Mouse (Mus musculus) liver, embryonic 13.5 days (tissue): ENCODE data around the gene Dynlt1b. TPM values are rescaled to one million over a fixed set of nuclear protein-coding genes. Genes with fewer than 3 reads are reported as not detected.
"Not testable (repeated sequence)": the region's sequence is repeated elsewhere in the genome, so short reads cannot be mapped to it uniquely, and the experiment has no call there.

Experiments
- ATAC-seq: fragments of 200-750 bp; cut with Nextera tagmentation; 2 replicates; pipeline ENCODE4 v1.8.0; 2017; ENCODE audit warnings: low read depth, mild to moderate bottlenecking, moderate number of reproducible peaks, moderate library complexity
- DNase-seq: peaks from one replicate; pipeline ENCODE4 v3.0.0; 2022
- H3K27ac ChIP-seq: fragments of 300-500 bp; sonication (generic); 2 replicates; pipeline ENCODE4 v1.5.1; 2015; ENCODE audit warnings: moderate library complexity, mild to moderate bottlenecking, inconsistent platforms
- H3K27me3 ChIP-seq: fragments of 300-500 bp; sonication (generic); 2 replicates; pipeline ENCODE4 v1.6.1; 2015; ENCODE audit warnings: mild to moderate bottlenecking, inconsistent platforms
- H3K36me3 ChIP-seq: fragments of 300-500 bp; sonication (generic); 2 replicates; pipeline ENCODE4 v1.6.1; 2015; ENCODE audit warnings: mild to moderate bottlenecking, inconsistent platforms
- H3K4me1 ChIP-seq: fragments of 300-500 bp; sonication (generic); replicated peaks from 2 replicates; pipeline ENCODE4 v1.6.1; 2015; ENCODE audit warnings: inconsistent platforms
- H3K4me2 ChIP-seq: fragments of 300-500 bp; sonication (generic); 2 replicates; pipeline ENCODE4 v1.6.1; 2015; ENCODE audit warnings: inconsistent platforms, mild to moderate bottlenecking, moderate library complexity
- H3K4me3 ChIP-seq: fragments of 300-500 bp; sonication (generic); replicated peaks from 2 replicates; pipeline ENCODE4 v1.5.1; 2015; ENCODE audit warnings: mild to moderate bottlenecking, inconsistent platforms
- H3K9ac ChIP-seq: fragments of 300-500 bp; sonication (generic); 2 replicates; pipeline ENCODE4 v1.6.1; 2015; ENCODE audit warnings: mild to moderate bottlenecking, inconsistent platforms
- H3K9me3 ChIP-seq: fragments of 300-500 bp; sonication (generic); replicated peaks from 2 replicates; pipeline ENCODE4 v1.6.1; 2016; ENCODE audit warnings: inconsistent platforms
- WGBS: fragments of 180-500 bp; shearing (Covaris S2); methylation state at CpG from one replicate; pipeline ENCODE4 v1.1.7; 2015; ENCODE audit not compliant: insufficient replicate concordance; 5-methylcytosine and 5-hydroxymethylcytosine counted together
- polyA plus RNA-seq: library from polyadenylated mRNA; unstranded; fragments of >200 nt; fragmentation: Nextera tagmentation; extraction: Ambion mirVana; gene quantifications from 2 replicates; pipeline ENCODE4 v1.2.1, GENCODE M21; 2015

Dynlt1b gene
- 205 and 224 TPM in 2 replicates for polyA plus RNA-seq

DNA sequence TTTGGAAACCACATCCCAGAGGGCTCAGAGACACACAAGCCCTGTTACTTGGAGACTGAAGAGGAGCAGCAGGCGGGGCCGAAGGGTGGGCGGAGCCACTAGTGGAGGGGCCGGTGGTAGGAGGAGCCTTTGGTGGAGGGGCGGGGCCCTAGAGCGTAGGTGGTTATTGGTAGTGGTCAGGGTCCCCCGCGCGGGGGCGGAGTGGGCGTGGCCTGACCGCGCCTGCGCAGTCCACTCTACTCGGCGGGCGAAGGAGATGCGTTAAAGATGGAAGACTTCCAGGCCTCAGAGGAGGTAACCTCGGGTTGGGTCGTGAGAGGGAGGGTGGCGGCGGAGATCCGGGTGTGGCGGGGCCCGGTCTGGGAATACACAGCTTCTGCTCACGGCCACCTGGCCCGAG lies at the start of gene Dynlt1b:
Dynlt1b (plus strand) TSS at position 168 of the 400 bp plus-strand sequence.
- Histone ChIP-seq H3K4me3 (peak within 1 kb of the TSS; percentile 52), H3K4me2 (peak within 1 kb of the TSS; percentile 58), H3K27ac (peak within 1 kb of the TSS; percentile 15), H3K9ac (peak within 1 kb of the TSS; percentile 68)
- peak; percentile 95 for ATAC-seq
- not testable (repeated sequence) for H3K27me3 ChIP-seq, H3K36me3 ChIP-seq, H3K4me1 ChIP-seq, H3K9me3 ChIP-seq
- WGBS, result under 1% methylated on average over 27 of the region's 27 CpGs
- DNase-seq, result peak; percentile 100

- H3K9me3 ChIP-seq, H3K27ac ChIP-seq, DNase-seq, H3K27me3 ChIP-seq, H3K4me2 ChIP-seq, H3K4me1 ChIP-seq, ATAC-seq, H3K9ac ChIP-seq, H3K4me3 ChIP-seq, H3K36me3 ChIP-seq: not testable (repeated sequence)
- 40% methylated on average over 1 of the region's 8 CpGs for WGBS
Measured at GRCm38 (mm10) chr17:6380182-6380841, 49.6 kb upstream of the Dynlt1b start.

DNA sequence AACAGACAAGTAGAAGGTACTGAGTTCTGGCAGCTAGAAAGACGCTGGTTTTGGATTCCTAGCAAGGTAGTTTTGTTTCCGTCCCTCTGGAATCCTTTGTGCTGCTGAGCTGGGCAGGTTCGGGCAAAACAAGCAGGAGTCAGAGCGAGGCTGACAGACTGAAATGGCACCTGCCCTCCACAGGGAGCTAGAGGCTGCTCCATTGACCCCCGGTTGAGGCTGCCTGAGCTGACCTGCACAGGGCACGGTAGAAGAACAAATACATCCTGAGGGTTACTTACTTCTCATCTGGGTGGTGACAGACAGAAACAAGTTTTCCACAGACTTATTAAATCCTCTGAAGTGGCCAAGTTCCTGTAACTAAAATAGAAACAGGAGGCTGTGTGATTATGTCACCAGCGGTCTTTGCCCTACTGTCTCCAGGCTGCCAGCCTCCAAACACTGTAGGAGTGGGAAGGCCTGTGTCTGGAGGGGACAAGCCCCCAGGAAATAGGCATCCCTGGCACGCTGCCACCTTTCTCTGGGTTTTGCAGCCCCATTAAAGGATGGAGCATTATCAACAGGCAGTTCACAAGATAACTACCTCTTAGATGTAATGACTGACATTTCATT lies 48.7 kb upstream of the Dynlt1b start:
- H3K9ac ChIP-seq, H3K27me3 ChIP-seq, H3K9me3 ChIP-seq, ATAC-seq, DNase-seq, H3K4me2 ChIP-seq, H3K4me1 ChIP-seq, H3K36me3 ChIP-seq, H3K27ac ChIP-seq, H3K4me3 ChIP-seq: not testable (repeated sequence)
- no CpG with 5 or more reads among the region's 8 CpGs for WGBS

DNA sequence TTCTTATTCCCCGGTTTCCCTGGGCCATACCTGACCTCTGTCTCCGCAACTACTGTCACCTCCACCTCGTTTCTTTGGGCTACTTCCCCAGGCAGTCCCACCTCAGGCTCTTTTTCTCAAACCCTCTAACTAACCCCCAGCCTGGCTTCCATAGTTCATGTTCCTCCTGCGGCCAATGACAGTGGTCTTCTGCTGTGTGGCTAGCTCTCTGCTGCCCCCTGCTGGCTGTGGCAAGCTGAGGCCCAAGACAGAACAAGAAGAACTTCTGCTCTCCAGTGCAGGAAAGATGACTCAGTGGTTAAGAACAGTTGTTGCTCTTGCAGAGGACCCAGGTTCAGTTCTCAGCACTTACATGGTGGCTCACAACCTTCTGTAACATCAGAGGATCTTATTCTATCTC lies 43.0 kb upstream of the Dynlt1b start:
- H3K4me3 ChIP-seq, H3K4me2 ChIP-seq, DNase-seq, H3K27ac ChIP-seq, H3K9me3 ChIP-seq, H3K9ac ChIP-seq, H3K4me1 ChIP-seq, H3K27me3 ChIP-seq, H3K36me3 ChIP-seq: not testable (repeated sequence)
- ATAC-seq, result peak; percentile 62; the same call in 1 of the 2 replicates
- WGBS, result no CpG with 5 or more reads among the region's 4 CpGs

GRCm38 (mm10) chr17:6387380-6387911 lies 42.5 kb upstream of the Dynlt1b start:
- WGBS, result no CpG with 5 or more reads among the region's 9 CpGs
- not testable (repeated sequence) for H3K36me3 ChIP-seq, ATAC-seq

DNA sequence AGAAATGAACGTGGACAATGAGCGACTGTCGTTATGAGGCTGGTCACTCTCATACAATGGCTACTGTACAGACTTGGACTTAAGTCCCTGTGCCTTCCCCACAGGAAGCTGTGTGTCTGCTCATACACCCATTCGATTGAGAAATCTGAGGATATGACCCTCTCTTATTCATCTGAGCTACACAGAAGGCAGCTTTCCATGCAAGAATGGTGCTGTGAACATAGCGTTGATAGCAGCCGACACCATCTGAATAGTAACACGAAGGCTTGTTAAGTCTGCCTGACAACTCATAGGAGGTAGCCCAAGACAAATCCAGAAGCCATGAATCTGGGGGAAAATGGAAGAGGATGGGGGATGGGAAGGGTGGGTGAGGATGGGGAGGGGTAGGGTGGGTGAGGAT lies 40.4 kb upstream of the Dynlt1b start:
- not testable (repeated sequence) for H3K27me3 ChIP-seq, H3K4me3 ChIP-seq, H3K9me3 ChIP-seq, H3K36me3 ChIP-seq, H3K4me2 ChIP-seq, DNase-seq, ATAC-seq, H3K4me1 ChIP-seq, H3K9ac ChIP-seq, H3K27ac ChIP-seq
- WGBS, result 72% methylated on average over 5 of the region's 7 CpGs

More at GRCm38 (mm10) chr17:6387380-6387911, 42.5 kb upstream of the Dynlt1b start:
- not testable (repeated sequence) for H3K4me1 ChIP-seq, H3K4me2 ChIP-seq, H3K4me3 ChIP-seq, H3K27ac ChIP-seq, H3K27me3 ChIP-seq, H3K9ac ChIP-seq, DNase-seq, H3K9me3 ChIP-seq

DNA sequence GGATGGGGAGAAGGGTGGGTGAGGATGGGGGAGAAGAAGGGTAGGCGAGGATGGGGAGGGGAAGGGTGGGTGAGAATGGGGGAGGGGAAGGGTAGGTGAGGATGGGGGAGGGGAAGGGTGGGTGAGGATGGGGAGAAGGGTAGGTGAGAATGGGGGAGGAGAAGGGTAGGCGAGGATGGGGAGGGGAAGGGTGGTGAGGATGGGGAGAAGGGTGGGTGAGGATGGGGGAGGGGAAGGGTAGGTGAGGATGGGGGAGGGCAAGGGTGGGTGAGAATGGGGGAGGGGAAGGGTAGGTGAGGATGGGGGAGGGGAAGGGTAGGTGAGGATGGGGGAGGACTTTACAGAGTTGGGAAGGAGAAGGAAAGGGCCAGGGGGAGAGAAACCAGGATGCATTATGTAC lies 39.2 kb upstream of the Dynlt1b start:
- not testable (repeated sequence) for H3K4me3 ChIP-seq, H3K4me1 ChIP-seq, H3K27ac ChIP-seq, H3K27me3 ChIP-seq, ATAC-seq, H3K9ac ChIP-seq, DNase-seq, H3K9me3 ChIP-seq, H3K36me3 ChIP-seq, H3K4me2 ChIP-seq
- 59% methylated on average over 2 of the region's 2 CpGs for WGBS

DNA sequence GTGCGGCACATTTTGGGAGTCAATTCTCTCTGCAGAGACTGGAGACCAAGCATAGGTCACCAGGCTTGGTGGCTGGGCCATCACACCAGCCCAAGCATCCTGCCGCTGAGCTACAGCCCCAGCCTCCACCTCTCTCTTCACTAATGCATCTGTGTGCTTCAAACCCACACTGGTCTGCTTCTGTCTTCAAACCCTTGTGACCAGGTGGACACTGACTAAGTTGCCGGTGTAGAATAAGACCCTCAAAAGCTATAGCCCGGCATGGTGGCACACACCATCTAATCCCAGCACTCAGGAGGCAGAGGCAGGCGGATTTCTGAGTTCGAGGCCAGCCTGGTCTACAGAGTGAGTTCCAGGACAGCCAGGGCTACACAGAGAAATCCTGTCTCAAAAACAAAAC lies 38.2 kb upstream of the Dynlt1b start:
- H3K27ac ChIP-seq, H3K27me3 ChIP-seq, H3K4me1 ChIP-seq, H3K4me2 ChIP-seq, H3K36me3 ChIP-seq, DNase-seq, H3K4me3 ChIP-seq, H3K9ac ChIP-seq, H3K9me3 ChIP-seq, ATAC-seq: not testable (repeated sequence)
- 62% methylated on average over 5 of the region's 6 CpGs for WGBS

DNA sequence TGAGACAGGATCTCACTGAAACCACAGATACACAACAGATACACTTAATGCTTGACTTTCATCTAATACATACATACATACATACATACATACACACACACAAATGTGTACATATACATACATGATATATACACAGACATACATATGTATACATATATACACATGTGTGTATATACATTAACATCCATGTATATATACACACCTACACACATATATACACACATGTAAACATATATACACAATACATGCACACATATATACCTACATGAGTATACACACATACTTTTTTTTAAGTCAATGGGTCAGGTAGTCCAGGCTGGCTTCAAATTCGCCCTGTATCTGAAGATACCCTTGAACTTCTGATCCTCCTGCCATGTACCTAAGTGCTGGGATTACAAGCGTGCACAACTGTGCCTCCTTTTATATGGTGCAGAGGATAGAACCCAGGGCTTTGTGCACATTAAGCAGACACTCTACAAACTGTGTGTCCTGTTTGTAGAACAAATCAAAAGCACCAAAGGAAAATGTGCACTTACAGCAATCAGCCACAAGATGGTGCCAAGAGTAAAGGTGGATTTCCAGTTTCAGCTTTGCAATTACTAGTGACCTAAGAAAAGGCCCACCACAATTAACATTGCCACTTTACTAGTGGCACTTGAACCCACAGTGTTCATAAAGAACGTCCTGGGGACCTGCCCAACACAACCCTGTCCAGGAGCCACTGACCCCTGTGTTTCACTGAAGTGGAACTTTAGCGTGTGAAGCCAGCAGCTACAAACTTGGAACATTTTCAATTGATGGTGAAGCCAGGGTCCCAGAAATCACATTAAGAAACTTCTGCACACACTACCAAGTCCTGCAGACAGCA lies 37.2 kb upstream of the Dynlt1b start:
- H3K27me3 ChIP-seq, H3K4me2 ChIP-seq, H3K27ac ChIP-seq, H3K9me3 ChIP-seq, H3K36me3 ChIP-seq, ATAC-seq, H3K4me3 ChIP-seq, DNase-seq, H3K4me1 ChIP-seq, H3K9ac ChIP-seq: not testable (repeated sequence)
- no CpG with 5 or more reads among the region's 4 CpGs for WGBS

DNA sequence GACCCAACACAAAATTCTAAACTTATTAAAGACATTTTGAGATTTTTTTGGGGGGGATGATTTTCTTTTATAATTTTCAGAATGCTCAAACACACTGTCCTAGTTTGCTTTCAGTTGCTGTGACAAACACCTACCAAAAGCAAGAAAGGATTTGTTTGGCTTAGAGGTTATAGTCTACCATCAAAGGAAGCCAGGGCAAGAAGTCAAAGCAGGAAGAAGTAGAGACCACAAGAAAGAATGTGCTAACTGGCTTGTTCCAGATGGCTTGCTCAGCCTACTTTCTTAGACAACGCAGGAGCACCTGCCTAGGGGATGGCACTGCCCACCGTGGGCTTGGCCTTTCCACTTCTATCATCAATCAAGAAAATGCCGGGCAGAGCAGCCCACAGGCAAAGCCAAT lies 31.8 kb upstream of the Dynlt1b start:
- H3K27ac ChIP-seq, DNase-seq, H3K9me3 ChIP-seq, H3K9ac ChIP-seq, H3K4me1 ChIP-seq, H3K36me3 ChIP-seq, H3K4me2 ChIP-seq, H3K27me3 ChIP-seq, ATAC-seq, H3K4me3 ChIP-seq: not testable (repeated sequence)
- WGBS, result 70% methylated on average over 1 of the region's 3 CpGs

GRCm38 (mm10) chr17:6398816-6399215 lies 31.1 kb upstream of the Dynlt1b start:
- H3K4me2 ChIP-seq, DNase-seq, H3K9ac ChIP-seq, H3K4me1 ChIP-seq, H3K27me3 ChIP-seq, ATAC-seq, H3K4me3 ChIP-seq, H3K9me3 ChIP-seq, H3K27ac ChIP-seq, H3K36me3 ChIP-seq: not testable (repeated sequence)
- 47% methylated on average over 7 of the region's 7 CpGs for WGBS
